Mouse (Mus musculus) kidney, postnatal 36 days (tissue): Measurements from ENCODE around the gene Slitrk5.
"Not testable (repeated sequence)": the region's sequence is repeated elsewhere in the genome, so short reads cannot be mapped to it uniquely, and the experiment has no call there.

Experiments used
- DNase-seq, 2 experiments: peaks; one replicate each; pipeline ENCODE4 v3.0.0; 2021 to 2022; ENCODE audit warnings: mixed read lengths in 2 of 2

Slitrk5 gene

GRCm38 (mm10) chr14:111674664-111675147 is at the start of gene Slitrk5:
Slitrk5 (plus strand) TSS chr14:111675097.
- DNase-seq = peak; percentile 71 to 90

GRCm38 (mm10) chr14:111672942-111673341 is 2.0 kb upstream of the Slitrk5 start:
- DNase-seq = no peak

- peak in 1 of 2 experiments; percentile 39 for DNase-seq
Observed at GRCm38 (mm10) chr14:111675211-111676165, 591 bp downstream of the Slitrk5 start.

- peak in 1 of 2 experiments; percentile 27 for DNase-seq
Observed at GRCm38 (mm10) chr14:111676166-111676581, 1.3 kb downstream of the Slitrk5 start.

- DNase-seq = peak in 1 of 2 experiments; percentile 1
Observed at GRCm38 (mm10) chr14:111676851-111677291, 2.0 kb downstream of the Slitrk5 start.

GRCm38 (mm10) chr14:111677361-111678070 is 2.6 kb downstream of the Slitrk5 start:
- DNase-seq = no peak

- no peak for DNase-seq
Observed at GRCm38 (mm10) chr14:111680271-111680670, 5.4 kb downstream of the Slitrk5 start.

GRCm38 (mm10) chr14:111681092-111681708 is 6.3 kb downstream of the Slitrk5 start:
- no peak for DNase-seq

GRCm38 (mm10) chr14:111681773-111682172 is 6.9 kb downstream of the Slitrk5 start:
- no peak for DNase-seq

- DNase-seq = no peak
Observed at GRCm38 (mm10) chr14:111683543-111683942, 8.6 kb downstream of the Slitrk5 start.

- DNase-seq = not testable (repeated sequence)
Observed at GRCm38 (mm10) chr14:111690139-111690538, 15.2 kb downstream of the Slitrk5 start.

GRCm38 (mm10) chr14:111729833-111730232 is 54.9 kb downstream of the Slitrk5 start:
- no peak for DNase-seq
